Mouse (Mus musculus): ENCODE measurements around the gene Rnf220. TPM values are rescaled to one million over a fixed set of nuclear protein-coding genes. Genes with fewer than 3 reads are reported as not detected.

Gene Rnf220
- polyA plus RNA-seq, 1 experiment from 2014 or later, result 41.5 TPM

GRCm38 (mm10) chr4:117330836-117331475 lies 165.9 kb downstream of the Rnf220 start:
- H3K4me1 ChIP-seq (ENCODE audit: control insufficient read depth, insufficient read depth, low read length), result no peaks in the 10 kb centered on the region
- no peaks in the 10 kb centered on the region for H3K36me3 ChIP-seq (ENCODE audit: control insufficient read depth, insufficient read depth)
- no peak overlapping the region for H3K9ac ChIP-seq (ENCODE audit: low read length)
- H3K9me3 ChIP-seq (replicated peaks; ENCODE audit: control insufficient read depth, low read length), result no peaks in the 10 kb centered on the region
- no peak overlapping the region for H3K4me2 ChIP-seq (ENCODE audit: low read depth, low read length)
- H3K4me3 ChIP-seq (ENCODE audit: low read length), result no peak overlapping the region
- H3K27ac ChIP-seq (ENCODE audit: low read length), result no peak overlapping the region
- 48% methylated on average over 11 of the region's 11 CpGs for WGBS
- H3K27me3 ChIP-seq (ENCODE audit: control insufficient read depth, insufficient read depth, low read length), result no peaks in the 10 kb centered on the region
- ATAC-seq (replicated peaks; ENCODE audit: extremely low read depth, insufficient read depth, low FRiP score), result no peak

DNA sequence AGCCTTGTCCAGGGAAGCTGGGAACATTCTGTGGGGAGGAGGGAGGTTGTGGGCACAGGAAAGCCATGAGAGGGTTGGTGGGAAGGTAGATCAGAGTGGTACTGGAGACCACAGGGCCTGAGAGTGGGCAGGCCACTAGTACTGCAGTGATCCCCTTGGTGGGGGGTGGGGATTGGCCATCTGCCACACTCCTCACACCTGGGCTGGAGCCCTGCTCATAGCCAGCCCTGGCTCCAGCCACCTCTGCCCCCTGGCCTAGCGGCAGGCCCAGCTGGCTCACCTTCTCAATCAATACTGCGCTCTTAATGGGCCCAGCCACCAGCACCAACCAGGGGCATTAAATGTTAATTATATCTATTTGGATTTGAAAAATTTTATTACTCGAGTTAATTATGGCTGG lies 166.7 kb downstream of the Rnf220 start:
- no peaks in the 10 kb centered on the region for H3K36me3 ChIP-seq (ENCODE audit: control insufficient read depth, insufficient read depth)
- H3K27me3 ChIP-seq (ENCODE audit: control insufficient read depth, insufficient read depth, low read length), result no peaks in the 10 kb centered on the region
- no peak overlapping the region for H3K4me3 ChIP-seq (ENCODE audit: low read length)
- H3K9ac ChIP-seq (ENCODE audit: low read length), result no peak overlapping the region
- no peak for ATAC-seq (replicated peaks; ENCODE audit: extremely low read depth, insufficient read depth, low FRiP score)
- H3K4me2 ChIP-seq (ENCODE audit: low read depth, low read length), result no peak overlapping the region
- whole genome bisulfite sequencing, result 87% methylated on average over 3 of the region's 3 CpGs
- no peak overlapping the region for H3K27ac ChIP-seq (ENCODE audit: low read length)
- no peaks in the 10 kb centered on the region for H3K4me1 ChIP-seq (ENCODE audit: control insufficient read depth, insufficient read depth, low read length)
- H3K9me3 ChIP-seq (replicated peaks; ENCODE audit: control insufficient read depth, low read length), result no peaks in the 10 kb centered on the region

DNA sequence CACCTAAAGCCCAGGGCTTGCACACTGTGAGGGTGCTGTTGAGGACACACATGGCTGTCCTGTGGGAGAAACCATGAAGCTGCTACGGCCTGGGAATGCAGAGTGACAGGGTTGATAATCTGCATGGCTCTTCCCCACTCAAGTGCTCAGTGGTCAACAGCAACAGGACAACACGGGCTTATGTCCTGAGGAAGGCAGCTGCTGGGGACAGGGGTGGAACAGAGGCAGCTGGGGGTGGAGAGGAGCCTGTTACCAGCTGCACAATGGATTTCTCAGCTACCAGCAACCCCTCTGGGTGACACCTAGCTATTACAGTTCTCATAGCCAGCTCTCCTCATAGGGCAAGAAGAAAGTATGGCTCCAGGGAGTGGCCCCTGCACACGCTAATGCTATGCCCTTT lies 169.9 kb downstream of the Rnf220 start:
- no peak overlapping the region for H3K9ac ChIP-seq (ENCODE audit: low read length)
- WGBS, result 58% methylated on average over 3 of the region's 3 CpGs
- peaks cover 8% of the 10 kb centered on the region; the same call in 1 of the 2 replicates for H3K27me3 ChIP-seq (ENCODE audit: control insufficient read depth, insufficient read depth, low read length)
- no peaks in the 10 kb centered on the region for H3K4me1 ChIP-seq (ENCODE audit: control insufficient read depth, insufficient read depth, low read length)
- no peak overlapping the region for H3K4me3 ChIP-seq (ENCODE audit: low read length)
- H3K9me3 ChIP-seq (replicated peaks; ENCODE audit: control insufficient read depth, low read length), result no peaks in the 10 kb centered on the region
- H3K27ac ChIP-seq (ENCODE audit: low read length), result no peak overlapping the region
- H3K36me3 ChIP-seq (ENCODE audit: control insufficient read depth, insufficient read depth), result no peaks in the 10 kb centered on the region
- no peak overlapping the region for H3K4me2 ChIP-seq (ENCODE audit: low read depth, low read length)
- no peak for ATAC-seq (replicated peaks; ENCODE audit: extremely low read depth, insufficient read depth, low FRiP score)

- H3K36me3 ChIP-seq (ENCODE audit: control insufficient read depth, insufficient read depth), result no peaks in the 10 kb centered on the region
- H3K9me3 ChIP-seq (replicated peaks; ENCODE audit: control insufficient read depth, low read length), result no peaks in the 10 kb centered on the region
- whole genome bisulfite sequencing, result 90% methylated on average over 2 of the region's 2 CpGs
- peaks cover 11% of the 10 kb centered on the region; the same call in 1 of the 2 replicates for H3K27me3 ChIP-seq (ENCODE audit: control insufficient read depth, insufficient read depth, low read length)
- H3K4me3 ChIP-seq (ENCODE audit: low read length), result no peak overlapping the region
- ATAC-seq (replicated peaks; ENCODE audit: extremely low read depth, insufficient read depth, low FRiP score), result no peak
- no peak overlapping the region for H3K9ac ChIP-seq (ENCODE audit: low read length)
- H3K4me1 ChIP-seq (ENCODE audit: control insufficient read depth, insufficient read depth, low read length), result no peaks in the 10 kb centered on the region
- no peak overlapping the region for H3K27ac ChIP-seq (ENCODE audit: low read length)
- no peak overlapping the region for H3K4me2 ChIP-seq (ENCODE audit: low read depth, low read length)
These were observed 171.8 kb downstream of the Rnf220 start for GRCm38 (mm10) chr4:117325076-117325475.

- ATAC-seq (replicated peaks; ENCODE audit: extremely low read depth, insufficient read depth, low FRiP score), result peak; percentile 37; the same call in 1 of the 2 replicates
- Histone ChIP-seq H3K36me3 (ENCODE audit: control insufficient read depth, insufficient read depth) (no peaks in the 10 kb centered on the region), H3K4me2 (ENCODE audit: low read depth, low read length) (no peak overlapping the region), H3K9ac (ENCODE audit: low read length) (no peak overlapping the region), H3K27me3 (ENCODE audit: control insufficient read depth, insufficient read depth, low read length) (peaks cover 11% of the 10 kb centered on the region; the same call in 1 of the 2 replicates), H3K4me3 (ENCODE audit: low read length) (no peak overlapping the region), H3K4me1 (ENCODE audit: control insufficient read depth, insufficient read depth, low read length) (no peaks in the 10 kb centered on the region), H3K27ac (ENCODE audit: low read length) (no peak overlapping the region), H3K9me3 (replicated peaks; ENCODE audit: control insufficient read depth, low read length) (no peaks in the 10 kb centered on the region)
- WGBS, result 22% methylated on average over 14 of the region's 14 CpGs
These were observed 173.1 kb downstream of the Rnf220 start for GRCm38 (mm10) chr4:117323515-117324344.

DNA sequence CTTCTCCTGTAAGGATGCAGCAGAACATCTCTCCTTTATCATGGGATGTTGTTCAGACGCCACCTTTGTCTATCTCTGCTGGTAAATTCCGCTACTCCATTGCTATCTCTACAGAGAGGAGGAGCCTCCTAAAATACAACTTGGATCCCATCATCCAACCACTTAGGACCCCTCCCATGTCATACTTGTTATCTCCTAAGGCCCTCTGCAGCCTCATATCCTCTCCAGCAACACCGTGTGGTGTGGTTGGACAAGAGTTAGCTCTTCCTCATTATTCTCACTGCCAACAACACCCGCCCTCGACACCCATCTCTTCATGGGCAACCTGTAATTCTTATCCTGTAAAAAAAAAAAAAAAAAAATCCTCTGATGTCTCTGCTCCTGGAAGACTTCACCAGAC lies 175.8 kb downstream of the Rnf220 start:
- 61% methylated on average over 5 of the region's 5 CpGs for WGBS
- no peak for ATAC-seq (replicated peaks; ENCODE audit: extremely low read depth, insufficient read depth, low FRiP score)
- Histone ChIP-seq H3K36me3 (ENCODE audit: control insufficient read depth, insufficient read depth) (no peaks in the 10 kb centered on the region), H3K27me3 (ENCODE audit: control insufficient read depth, insufficient read depth, low read length) (peaks cover 38% of the 10 kb centered on the region), H3K9me3 (replicated peaks; ENCODE audit: control insufficient read depth, low read length) (no peaks in the 10 kb centered on the region), H3K27ac (ENCODE audit: low read length) (no peak overlapping the region), H3K4me2 (ENCODE audit: low read depth, low read length) (no peak overlapping the region), H3K9ac (ENCODE audit: low read length) (no peak overlapping the region), H3K4me1 (ENCODE audit: control insufficient read depth, insufficient read depth, low read length) (no peaks in the 10 kb centered on the region), H3K4me3 (ENCODE audit: low read length) (no peak overlapping the region)

GRCm38 (mm10) chr4:117318508-117318907 lies 178.3 kb downstream of the Rnf220 start:
- Histone ChIP-seq H3K4me3 (ENCODE audit: low read length) (no peak overlapping the region), H3K27me3 (ENCODE audit: control insufficient read depth, insufficient read depth, low read length) (peaks cover 61% of the 10 kb centered on the region), H3K9me3 (replicated peaks; ENCODE audit: control insufficient read depth, low read length) (no peaks in the 10 kb centered on the region), H3K9ac (ENCODE audit: low read length) (no peak overlapping the region), H3K36me3 (ENCODE audit: control insufficient read depth, insufficient read depth) (no peaks in the 10 kb centered on the region), H3K4me2 (ENCODE audit: low read depth, low read length) (no peak overlapping the region), H3K4me1 (ENCODE audit: control insufficient read depth, insufficient read depth, low read length) (no peaks in the 10 kb centered on the region), H3K27ac (ENCODE audit: low read length) (no peak overlapping the region)
- no peak for ATAC-seq (replicated peaks; ENCODE audit: extremely low read depth, insufficient read depth, low FRiP score)
- WGBS, result 88% methylated on average over 9 of the region's 9 CpGs

- Histone ChIP-seq H3K27me3 (ENCODE audit: control insufficient read depth, insufficient read depth, low read length) (peaks cover 61% of the 10 kb centered on the region), H3K4me3 (ENCODE audit: low read length) (no peak overlapping the region), H3K4me1 (ENCODE audit: control insufficient read depth, insufficient read depth, low read length) (peaks cover 3% of the 10 kb centered on the region), H3K4me2 (ENCODE audit: low read depth, low read length) (no peak overlapping the region), H3K9ac (ENCODE audit: low read length) (no peak overlapping the region), H3K36me3 (ENCODE audit: control insufficient read depth, insufficient read depth) (no peaks in the 10 kb centered on the region), H3K27ac (ENCODE audit: low read length) (no peak overlapping the region), H3K9me3 (replicated peaks; ENCODE audit: control insufficient read depth, low read length) (no peaks in the 10 kb centered on the region)
- WGBS, result 13% methylated on average over 18 of the region's 18 CpGs
- ATAC-seq (replicated peaks; ENCODE audit: extremely low read depth, insufficient read depth, low FRiP score), result no peak
These were observed 179.1 kb downstream of the Rnf220 start for GRCm38 (mm10) chr4:117317701-117318190.

GRCm38 (mm10) chr4:117316800-117317199 lies 180.1 kb downstream of the Rnf220 start:
- Histone ChIP-seq H3K4me2 (ENCODE audit: low read depth, low read length) (no peak overlapping the region), H3K9ac (ENCODE audit: low read length) (no peak overlapping the region), H3K9me3 (replicated peaks; ENCODE audit: control insufficient read depth, low read length) (no peaks in the 10 kb centered on the region), H3K4me3 (ENCODE audit: low read length) (no peak overlapping the region), H3K36me3 (ENCODE audit: control insufficient read depth, insufficient read depth) (no peaks in the 10 kb centered on the region), H3K27ac (ENCODE audit: low read length) (no peak overlapping the region), H3K27me3 (ENCODE audit: control insufficient read depth, insufficient read depth, low read length) (peaks cover 58% of the 10 kb centered on the region), H3K4me1 (ENCODE audit: control insufficient read depth, insufficient read depth, low read length) (peaks cover 9% of the 10 kb centered on the region)
- WGBS, result 55% methylated on average over 6 of the region's 6 CpGs
- ATAC-seq (replicated peaks; ENCODE audit: extremely low read depth, insufficient read depth, low FRiP score), result no peak

Measured in heart, embryonic 16.5 days (tissue).